Mouse (Mus musculus): ENCODE data around the gene Ddx1. TPM values are rescaled to one million over a fixed set of nuclear protein-coding genes. Genes with fewer than 3 reads are reported as not detected.

The Ddx1 gene
- total and polyA plus RNA-seq, 2 experiments from 2014 or later, result 54.4 to 126 TPM

- 39% methylated on average over 11 of the region's 11 CpGs for WGBS
- no peak overlapping the region for H3K27ac ChIP-seq (ENCODE audit: low read depth, low read length)
- no peak for DNase-seq (ENCODE audit: low spot score)
Observed at GRCm38 (mm10) chr12:13208983-13209451, 40.0 kb downstream of the Ddx1 start.

GRCm38 (mm10) chr12:13208517-13208916 lies 40.5 kb downstream of the Ddx1 start:
- ATAC-seq (ENCODE audit: low FRiP score) (no peak), DNase-seq (ENCODE audit: low spot score) (no peak)
- H3K4me3 ChIP-seq (ENCODE audit: low read depth, low read length), result no peak overlapping the region
- no peak overlapping the region for H3K27ac ChIP-seq (ENCODE audit: low read depth, low read length)
- no peak overlapping the region for H3K4me2 ChIP-seq (ENCODE audit: low read depth, low read length, poor library complexity, severe bottlenecking)
- no peaks in the 10 kb centered on the region for H3K27me3 ChIP-seq (ENCODE audit: insufficient read depth, low read length)
- 50% methylated on average over 1 of the region's 1 CpGs for WGBS
- TF ChIP-seq CTCF (IDR thresholded peaks at IDR 0.05), result no peak
- H3K9ac ChIP-seq (replicated peaks; ENCODE audit: low read length, poor library complexity, severe bottlenecking), result no peak overlapping the region
- no peaks in the 10 kb centered on the region for H3K36me3 ChIP-seq (ENCODE audit: insufficient read depth, low read length)
- no peaks in the 10 kb centered on the region for H3K9me3 ChIP-seq (ENCODE audit: low read length)
- H3K4me1 ChIP-seq (ENCODE audit: insufficient read depth, low read length), result no peaks in the 10 kb centered on the region

More at GRCm38 (mm10) chr12:13208983-13209451, 40.0 kb downstream of the Ddx1 start:
- Histone ChIP-seq H3K9me3 (ENCODE audit: low read length) (no peaks in the 10 kb centered on the region), H3K9ac (replicated peaks; ENCODE audit: low read length, poor library complexity, severe bottlenecking) (no peak overlapping the region), H3K36me3 (ENCODE audit: insufficient read depth, low read length) (no peaks in the 10 kb centered on the region), H3K27me3 (ENCODE audit: insufficient read depth, low read length) (no peaks in the 10 kb centered on the region), H3K4me2 (ENCODE audit: low read depth, low read length, poor library complexity, severe bottlenecking) (no peak overlapping the region), H3K4me1 (ENCODE audit: insufficient read depth, low read length) (no peaks in the 10 kb centered on the region), H3K4me3 (ENCODE audit: low read depth, low read length) (no peak overlapping the region)
- no peak for TF ChIP-seq CTCF (IDR thresholded peaks at IDR 0.05)
- no peak for ATAC-seq (ENCODE audit: low FRiP score)

- TF ChIP-seq CTCF (IDR thresholded peaks at IDR 0.05), result no peak
- H3K4me3 ChIP-seq (ENCODE audit: low read depth, low read length), result no peak overlapping the region
- no peak overlapping the region for H3K9ac ChIP-seq (replicated peaks; ENCODE audit: low read length, poor library complexity, severe bottlenecking)
- H3K9me3 ChIP-seq (ENCODE audit: low read length), result no peaks in the 10 kb centered on the region
- H3K4me1 ChIP-seq (ENCODE audit: insufficient read depth, low read length), result no peaks in the 10 kb centered on the region
- WGBS, result 16% methylated on average over 8 of the region's 8 CpGs
- DNase-seq (ENCODE audit: low spot score) (no peak), ATAC-seq (ENCODE audit: low FRiP score) (no peak)
- no peaks in the 10 kb centered on the region for H3K36me3 ChIP-seq (ENCODE audit: insufficient read depth, low read length)
- H3K4me2 ChIP-seq (ENCODE audit: low read depth, low read length, poor library complexity, severe bottlenecking), result no peak overlapping the region
- H3K27ac ChIP-seq (ENCODE audit: low read depth, low read length), result no peak overlapping the region
- no peaks in the 10 kb centered on the region for H3K27me3 ChIP-seq (ENCODE audit: insufficient read depth, low read length)
Observed at GRCm38 (mm10) chr12:13207099-13207498, 41.9 kb downstream of the Ddx1 start.

GRCm38 (mm10) chr12:13205733-13206132 lies 43.3 kb downstream of the Ddx1 start:
- H3K27me3 ChIP-seq (ENCODE audit: insufficient read depth, low read length), result no peaks in the 10 kb centered on the region

GRCm38 (mm10) chr12:13202322-13202721 lies 46.7 kb downstream of the Ddx1 start:
- DNase-seq (ENCODE audit: low spot score) (no peak), ATAC-seq (ENCODE audit: low FRiP score) (no peak)
- H3K27ac ChIP-seq (ENCODE audit: low read depth, low read length), result no peak overlapping the region
- H3K4me3 ChIP-seq (ENCODE audit: low read depth, low read length), result no peak overlapping the region
- no peaks in the 10 kb centered on the region for H3K27me3 ChIP-seq (ENCODE audit: insufficient read depth, low read length)
- no peaks in the 10 kb centered on the region for H3K36me3 ChIP-seq (ENCODE audit: insufficient read depth, low read length)
- no peak for TF ChIP-seq CTCF (IDR thresholded peaks at IDR 0.05)
- H3K4me2 ChIP-seq (ENCODE audit: low read depth, low read length, poor library complexity, severe bottlenecking), result no peak overlapping the region
- H3K4me1 ChIP-seq (ENCODE audit: insufficient read depth, low read length), result no peaks in the 10 kb centered on the region
- no peaks in the 10 kb centered on the region for H3K9me3 ChIP-seq (ENCODE audit: low read length)
- no peak overlapping the region for H3K9ac ChIP-seq (replicated peaks; ENCODE audit: low read length, poor library complexity, severe bottlenecking)

More at GRCm38 (mm10) chr12:13205733-13206132, 43.3 kb downstream of the Ddx1 start:
- Histone ChIP-seq H3K9ac (replicated peaks; ENCODE audit: low read length, poor library complexity, severe bottlenecking) (no peak overlapping the region), H3K4me2 (ENCODE audit: low read depth, low read length, poor library complexity, severe bottlenecking) (no peak overlapping the region), H3K4me1 (ENCODE audit: insufficient read depth, low read length) (no peaks in the 10 kb centered on the region), H3K27ac (ENCODE audit: low read depth, low read length) (no peak overlapping the region), H3K4me3 (ENCODE audit: low read depth, low read length) (no peak overlapping the region), H3K9me3 (ENCODE audit: low read length) (no peaks in the 10 kb centered on the region), H3K36me3 (ENCODE audit: insufficient read depth, low read length) (no peaks in the 10 kb centered on the region)
- 73% methylated on average over 3 of the region's 3 CpGs for WGBS
- ATAC-seq (ENCODE audit: low FRiP score) (no peak), DNase-seq (ENCODE audit: low spot score) (no peak)
- TF ChIP-seq CTCF (IDR thresholded peaks at IDR 0.05), result no peak

GRCm38 (mm10) chr12:13200576-13200975 lies 48.4 kb downstream of the Ddx1 start:
- TF ChIP-seq CTCF (IDR thresholded peaks at IDR 0.05), result no peak
- Histone ChIP-seq H3K4me3 (ENCODE audit: low read depth, low read length) (no peak overlapping the region), H3K9ac (replicated peaks; ENCODE audit: low read length, poor library complexity, severe bottlenecking) (no peak overlapping the region), H3K27ac (ENCODE audit: low read depth, low read length) (no peak overlapping the region), H3K27me3 (ENCODE audit: insufficient read depth, low read length) (no peaks in the 10 kb centered on the region), H3K36me3 (ENCODE audit: insufficient read depth, low read length) (no peaks in the 10 kb centered on the region), H3K9me3 (ENCODE audit: low read length) (no peaks in the 10 kb centered on the region), H3K4me1 (ENCODE audit: insufficient read depth, low read length) (no peaks in the 10 kb centered on the region), H3K4me2 (ENCODE audit: low read depth, low read length, poor library complexity, severe bottlenecking) (no peak overlapping the region)
- DNase-seq (ENCODE audit: low spot score), result no peak
- WGBS, result 95% methylated on average over 6 of the region's 6 CpGs
- no peak for ATAC-seq (ENCODE audit: low FRiP score)

Data from midbrain, postnatal 0 days (tissue).